Mouse (Mus musculus) neural tube, embryonic 11.5 days (tissue): ENCODE measurements around the gene Mn1. TPM values are rescaled to one million over a fixed set of nuclear protein-coding genes. Genes with fewer than 3 reads are reported as not detected.
A peak's percentile ranks its signal among the peaks of the same experiment; 100 is the strongest.

Source experiments
- ATAC-seq: fragments of 200-750 bp; cut with Nextera tagmentation; 2 replicates; pipeline ENCODE4 v1.8.0; 2017; ENCODE audit warnings: moderate number of reproducible peaks, mild to moderate bottlenecking, moderate TSS enrichment, moderate library complexity; ENCODE audit not compliant: insufficient read depth, low FRiP score, low TSS enrichment
- DNase-seq: peaks from one replicate; pipeline ENCODE4 v3.0.0-alpha.2; 2015; ENCODE audit warnings: low spot score
- H3K27ac ChIP-seq: fragments of 300-500 bp; sonication (generic); 2 replicates; pipeline ENCODE4 v1.5.1; 2014; ENCODE audit warnings: low read depth, mild to moderate bottlenecking, low read length
- H3K27me3 ChIP-seq: fragments of 300-500 bp; sonication (generic); 2 replicates; pipeline ENCODE4 v1.6.1; 2014; ENCODE audit warnings: mild to moderate bottlenecking, low read length, mixed read lengths; ENCODE audit not compliant: control insufficient read depth, insufficient read depth
- H3K36me3 ChIP-seq: fragments of 300-500 bp; sonication (generic); 2 replicates; pipeline ENCODE4 v1.6.1; 2014; ENCODE audit warnings: mild to moderate bottlenecking, low read length, moderate library complexity, mixed read lengths; ENCODE audit not compliant: control insufficient read depth, insufficient read depth
- H3K4me1 ChIP-seq: fragments of 300-500 bp; sonication (generic); 2 replicates; pipeline ENCODE4 v1.6.1; 2014; ENCODE audit warnings: low read length, mixed read lengths; ENCODE audit not compliant: control insufficient read depth, insufficient read depth
- H3K4me2 ChIP-seq: fragments of 300-500 bp; sonication (generic); 2 replicates; pipeline ENCODE4 v1.6.1; 2014; ENCODE audit warnings: low read depth, mild to moderate bottlenecking, moderate library complexity
- H3K4me3 ChIP-seq: fragments of 300-500 bp; sonication (generic); 2 replicates; pipeline ENCODE4 v1.5.1; 2014; ENCODE audit warnings: low read depth, low read length
- H3K9ac ChIP-seq: fragments of 300-500 bp; sonication (generic); 2 replicates; pipeline ENCODE4 v1.6.1; 2014; ENCODE audit warnings: mild to moderate bottlenecking, low read length
- H3K9me3 ChIP-seq: fragments of 300-500 bp; sonication (generic); 2 replicates; pipeline ENCODE4 v1.6.1; 2016; ENCODE audit warnings: low read length; ENCODE audit not compliant: control insufficient read depth
- WGBS: fragments of 180-500 bp; shearing (Covaris S2); extraction: QIAGEN DNeasy Blood & Tissue Kit; methylation state at CpG from one replicate; pipeline ENCODE4 v1.1.7; 2014; 5-methylcytosine and 5-hydroxymethylcytosine counted together
- polyA plus RNA-seq: library from polyadenylated mRNA; unstranded; fragments of >200 nt; fragmentation: Nextera tagmentation; extraction: Ambion mirVana; gene quantifications from 2 replicates; pipeline ENCODE4 v1.2.1, GENCODE M21; 2014

Gene Mn1
- polyA plus RNA-seq, 1 experiment from 2014 or later = 25.6 TPM

DNA sequence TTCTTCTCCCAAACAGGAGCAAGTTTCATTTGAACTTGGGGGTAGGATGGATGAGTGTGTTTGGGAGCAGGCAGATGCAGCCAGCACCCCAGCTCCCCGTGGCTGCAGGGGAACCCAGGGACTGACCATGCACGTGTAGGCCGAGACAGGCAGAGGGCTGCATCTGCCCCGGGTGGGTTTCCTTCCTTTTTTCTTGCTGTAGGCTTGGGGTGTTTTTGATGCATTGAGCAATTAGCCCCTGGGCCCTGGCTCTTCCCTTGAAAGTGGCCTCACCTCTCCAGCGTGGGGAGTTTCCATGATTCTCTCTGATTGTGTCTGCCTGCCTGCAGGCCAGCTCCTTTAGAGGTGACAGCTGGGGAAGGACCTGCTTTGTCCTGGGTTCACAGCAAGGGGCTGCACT lies 15.7 kb downstream of the Mn1 start:
- Histone ChIP-seq H3K27ac (no peak overlapping the region), H3K4me3 (no peak overlapping the region), H3K9ac (no peak overlapping the region), H3K36me3 (no peaks in the 10 kb centered on the region; the same call in 1 of the 2 replicates), H3K4me2 (no peak overlapping the region), H3K9me3 (no peaks in the 10 kb centered on the region), H3K27me3 (no peaks in the 10 kb centered on the region), H3K4me1 (peaks cover 46% of the 10 kb centered on the region)
- DNase-seq (no peak), ATAC-seq (no peak)
- WGBS = 49% methylated on average over 5 of the region's 5 CpGs

DNA sequence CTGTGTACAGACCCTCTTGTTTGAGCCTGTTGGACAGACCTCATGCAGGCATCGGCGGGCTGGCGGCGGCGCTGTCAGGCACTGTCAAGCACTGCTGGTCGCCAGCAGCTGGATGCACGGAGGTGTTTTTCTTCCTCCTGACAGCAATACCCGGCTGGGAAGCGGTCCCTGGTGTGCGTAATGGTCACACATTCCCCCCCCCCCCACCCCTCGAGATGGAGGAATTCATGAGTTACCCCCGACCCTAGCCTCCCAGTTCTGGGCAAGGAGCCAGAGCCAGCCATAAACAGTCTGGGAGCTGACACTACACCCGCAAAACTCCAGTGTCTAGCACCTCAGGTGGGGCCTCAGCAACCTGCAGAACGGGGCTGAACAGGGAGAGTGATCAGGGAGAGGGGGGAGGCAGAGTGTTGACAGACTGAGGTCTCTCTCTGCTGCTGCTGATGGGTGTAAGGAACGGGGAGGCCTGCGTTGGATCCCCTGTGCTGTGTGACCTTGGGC lies 17.2 kb downstream of the Mn1 start:
- 29% methylated on average over 16 of the region's 16 CpGs for WGBS
- Histone ChIP-seq H3K27ac (no peak overlapping the region), H3K9me3 (no peaks in the 10 kb centered on the region), H3K27me3 (no peaks in the 10 kb centered on the region), H3K9ac (no peak overlapping the region), H3K36me3 (no peaks in the 10 kb centered on the region), H3K4me2 (no peak overlapping the region), H3K4me1 (peaks cover 39% of the 10 kb centered on the region), H3K4me3 (no peak overlapping the region)
- ATAC-seq = peak; percentile 67
- peak; percentile 56 for DNase-seq

DNA sequence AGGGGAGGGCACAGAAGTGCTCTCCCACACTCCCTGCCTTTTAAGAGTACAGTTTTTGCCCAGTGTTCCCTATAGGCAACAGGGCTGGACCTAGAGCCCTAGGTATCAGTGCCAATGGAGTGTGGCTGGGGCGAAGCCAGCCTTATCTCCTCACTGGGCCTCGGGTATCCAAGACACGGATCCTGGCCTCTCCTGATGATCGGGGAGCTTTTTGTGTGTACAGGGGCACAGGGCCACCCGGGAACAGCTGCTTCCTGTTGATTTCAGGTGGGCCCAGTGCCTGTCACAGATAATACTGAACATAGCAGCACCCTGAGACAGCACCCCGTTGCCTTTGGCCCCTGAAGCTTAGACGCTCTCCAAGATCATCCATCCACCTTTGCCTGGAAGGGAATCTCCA lies 19.1 kb downstream of the Mn1 start:
- Histone ChIP-seq H3K4me1 (peaks cover 27% of the 10 kb centered on the region), H3K27me3 (no peaks in the 10 kb centered on the region), H3K27ac (no peak overlapping the region), H3K9ac (no peak overlapping the region), H3K4me3 (no peak overlapping the region), H3K4me2 (no peak overlapping the region), H3K9me3 (no peaks in the 10 kb centered on the region), H3K36me3 (0 out of 2 replicates have a peak, but pooled peaks cover 2% of the 10 kb centered on the region)
- DNase-seq = no peak
- ATAC-seq = no peak
- 88% methylated on average over 7 of the region's 7 CpGs for WGBS

GRCm38 (mm10) chr5:111437205-111437604 lies 20.0 kb downstream of the Mn1 start:
- no peaks in the 10 kb centered on the region for H3K27me3 ChIP-seq
- no peaks in the 10 kb centered on the region for H3K9me3 ChIP-seq
- no peak overlapping the region for H3K27ac ChIP-seq
- DNase-seq (no peak), ATAC-seq (no peak)
- peaks cover 20% of the 10 kb centered on the region for H3K4me1 ChIP-seq
- no peak overlapping the region for H3K4me2 ChIP-seq
- no peak overlapping the region for H3K9ac ChIP-seq
- no peak overlapping the region for H3K4me3 ChIP-seq
- WGBS = 64% methylated on average over 7 of the region's 7 CpGs
- 0 out of 2 replicates have a peak, but pooled peaks cover 2% of the 10 kb centered on the region for H3K36me3 ChIP-seq

DNA sequence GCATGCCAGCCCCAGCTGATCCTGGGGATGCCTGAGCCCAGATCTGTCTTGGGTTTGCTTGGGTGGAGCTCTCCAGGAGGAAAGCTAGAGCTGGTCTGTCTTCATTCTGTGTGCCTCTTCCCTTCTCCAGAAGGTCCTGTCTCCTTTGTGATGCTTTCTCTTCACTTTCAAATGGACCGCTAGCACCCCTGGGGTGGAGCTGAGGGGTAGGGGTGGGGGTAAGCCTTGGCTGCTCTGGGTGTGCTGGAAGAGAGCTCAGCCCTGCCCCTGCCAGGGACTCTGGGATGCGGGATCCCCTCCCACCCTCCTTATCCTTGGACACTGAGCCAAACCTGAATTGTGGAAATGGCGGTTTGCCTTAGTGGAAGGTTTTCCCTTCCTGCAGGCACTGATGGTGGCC lies 21.2 kb downstream of the Mn1 start:
- H3K4me1 ChIP-seq = peaks cover 20% of the 10 kb centered on the region
- no peak overlapping the region for H3K4me2 ChIP-seq
- no peaks in the 10 kb centered on the region for H3K27me3 ChIP-seq
- H3K9ac ChIP-seq = no peak overlapping the region
- 74% methylated on average over 3 of the region's 3 CpGs for WGBS
- H3K27ac ChIP-seq = no peak overlapping the region
- H3K4me3 ChIP-seq = no peak overlapping the region
- 0 out of 2 replicates have a peak, but pooled peaks cover 2% of the 10 kb centered on the region for H3K36me3 ChIP-seq
- ATAC-seq = no peak
- no peak for DNase-seq
- no peaks in the 10 kb centered on the region for H3K9me3 ChIP-seq

DNA sequence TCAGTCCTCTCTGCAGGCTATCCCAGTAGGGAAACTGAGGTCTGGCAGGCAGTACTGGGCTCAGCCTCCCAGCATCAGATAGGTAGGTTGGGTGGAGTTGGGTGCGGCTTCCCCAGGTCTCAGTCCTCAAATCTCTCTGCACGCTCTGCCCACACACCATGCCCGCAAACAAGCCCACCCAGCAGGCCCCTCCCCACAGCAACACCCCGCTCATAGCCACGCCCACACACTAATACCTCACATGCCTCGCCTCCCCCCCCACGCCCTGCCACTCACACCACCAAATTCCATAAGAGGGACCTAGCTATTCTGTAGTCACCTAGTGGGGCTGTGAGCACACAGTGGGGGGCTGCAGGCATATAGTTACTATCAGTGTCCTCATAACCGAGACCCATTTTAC lies 21.7 kb downstream of the Mn1 start:
- no peak overlapping the region for H3K27ac ChIP-seq
- H3K9me3 ChIP-seq = no peaks in the 10 kb centered on the region
- 92% methylated on average over 8 of the region's 8 CpGs for WGBS
- no peak overlapping the region for H3K4me2 ChIP-seq
- ATAC-seq (no peak), DNase-seq (no peak)
- H3K9ac ChIP-seq = no peak overlapping the region
- peaks cover 17% of the 10 kb centered on the region for H3K4me1 ChIP-seq
- 0 out of 2 replicates have a peak, but pooled peaks cover 2% of the 10 kb centered on the region for H3K36me3 ChIP-seq
- no peaks in the 10 kb centered on the region for H3K27me3 ChIP-seq
- H3K4me3 ChIP-seq = no peak overlapping the region

DNA sequence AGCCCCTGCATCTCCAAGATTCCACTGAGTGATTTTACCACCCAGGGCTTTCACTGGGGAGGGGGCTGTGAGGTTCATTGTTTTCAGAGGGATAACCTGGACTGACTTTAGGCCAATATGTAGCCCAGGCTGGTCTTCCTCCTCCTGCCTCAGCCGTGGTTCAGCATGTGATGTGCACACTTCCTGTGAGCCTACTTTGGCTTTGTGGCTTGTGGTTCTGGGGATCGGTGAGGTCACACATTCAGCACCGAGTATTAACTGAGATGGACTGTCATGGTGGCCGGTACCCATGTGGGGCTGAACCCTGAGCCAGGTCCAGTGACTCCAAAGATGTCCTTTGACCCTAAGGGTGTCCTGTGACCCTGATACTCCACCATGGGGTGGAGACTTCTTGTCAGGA lies 23.1 kb downstream of the Mn1 start:
- H3K4me2 ChIP-seq = no peak overlapping the region
- H3K4me3 ChIP-seq = no peak overlapping the region
- 95% methylated on average over 4 of the region's 4 CpGs for WGBS
- H3K9me3 ChIP-seq = no peaks in the 10 kb centered on the region
- peaks cover 7% of the 10 kb centered on the region for H3K4me1 ChIP-seq
- no peak for DNase-seq
- no peak for ATAC-seq
- 0 out of 2 replicates have a peak, but pooled peaks cover 2% of the 10 kb centered on the region for H3K36me3 ChIP-seq
- no peaks in the 10 kb centered on the region for H3K27me3 ChIP-seq
- no peak overlapping the region for H3K9ac ChIP-seq
- H3K27ac ChIP-seq = no peak overlapping the region

DNA sequence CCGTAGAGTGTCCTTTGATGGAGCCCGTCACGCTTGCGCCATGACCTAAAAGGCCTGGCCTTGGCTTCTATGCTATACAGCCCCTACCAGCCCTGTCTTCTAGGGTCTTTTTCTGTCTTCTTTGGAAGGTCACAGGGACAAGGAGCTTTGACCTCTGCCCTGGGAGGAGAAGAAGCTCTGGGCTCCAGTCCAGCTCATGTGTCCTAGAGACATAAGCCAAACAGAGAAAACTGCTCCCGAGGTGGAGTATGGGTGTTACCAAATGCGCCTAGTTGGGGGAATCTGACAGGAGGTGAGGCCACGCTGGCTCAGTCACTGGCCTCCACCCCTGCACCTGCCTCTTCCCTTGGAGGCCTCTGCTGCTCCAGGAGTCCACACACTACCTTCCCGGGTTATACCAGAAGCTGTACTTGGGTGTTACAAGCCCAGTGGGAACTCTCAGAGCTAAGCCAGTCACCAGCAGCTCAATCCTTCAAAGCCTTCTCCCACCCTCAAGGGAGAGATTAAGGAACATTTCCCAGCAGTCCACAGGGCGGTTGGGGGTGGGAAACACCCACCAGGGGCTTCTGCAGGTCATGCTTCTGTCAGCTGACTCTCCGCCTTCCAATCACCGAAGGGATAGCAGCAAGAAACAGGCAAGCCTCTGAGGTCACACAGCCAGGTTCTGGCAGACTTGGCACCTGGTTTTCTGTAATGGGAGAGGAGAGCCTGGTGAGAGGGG lies 25.1 kb downstream of the Mn1 start:
- no peaks in the 10 kb centered on the region for H3K27me3 ChIP-seq
- no peak for DNase-seq
- no peaks in the 10 kb centered on the region for H3K9me3 ChIP-seq
- 86% methylated on average over 11 of the region's 11 CpGs for WGBS
- no peak overlapping the region for H3K4me3 ChIP-seq
- no peak overlapping the region for H3K4me2 ChIP-seq
- no peak overlapping the region for H3K9ac ChIP-seq
- H3K36me3 ChIP-seq = 0 out of 2 replicates have a peak, but pooled peaks cover 2% of the 10 kb centered on the region
- ATAC-seq = no peak
- H3K27ac ChIP-seq = no peak overlapping the region
- H3K4me1 ChIP-seq = peaks cover 9% of the 10 kb centered on the region; the same call in 1 of the 2 replicates

DNA sequence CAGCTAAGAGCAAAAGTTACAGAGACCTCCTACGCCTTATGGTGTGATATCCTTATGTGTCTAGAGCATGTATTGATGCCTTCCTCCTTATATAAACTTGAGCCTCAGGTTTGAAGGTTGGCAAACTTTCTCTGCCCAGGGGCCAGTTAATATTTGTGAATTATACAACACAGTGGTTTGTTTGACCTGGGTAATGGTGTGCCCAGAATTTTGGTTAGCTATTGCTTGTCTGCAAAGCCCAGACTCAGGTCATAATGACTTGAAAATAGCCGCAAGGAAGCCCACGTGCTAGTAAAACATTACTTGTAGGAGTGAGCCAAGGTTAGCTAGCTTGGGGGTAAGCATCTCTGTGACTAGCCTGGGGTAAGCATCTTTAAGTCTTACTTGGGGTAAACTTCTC lies 26.5 kb downstream of the Mn1 start:
- Histone ChIP-seq H3K9ac (no peak overlapping the region), H3K4me1 (peaks cover 9% of the 10 kb centered on the region; the same call in 1 of the 2 replicates), H3K27me3 (no peaks in the 10 kb centered on the region), H3K4me2 (no peak overlapping the region), H3K27ac (no peak overlapping the region), H3K9me3 (no peaks in the 10 kb centered on the region), H3K4me3 (no peak overlapping the region), H3K36me3 (0 out of 2 replicates have a peak, but pooled peaks cover 4% of the 10 kb centered on the region)
- 90% methylated on average over 3 of the region's 3 CpGs for WGBS
- ATAC-seq = no peak
- no peak for DNase-seq
